Mouse (Mus musculus): ENCODE results near the gene Slc9a9. TPM values are rescaled to one million over a fixed set of nuclear protein-coding genes. Genes with fewer than 3 reads are reported as not detected.

The Slc9a9 gene
- polyA plus RNA-seq, 1 experiment from 2014 or later = 5.3 TPM

DNA sequence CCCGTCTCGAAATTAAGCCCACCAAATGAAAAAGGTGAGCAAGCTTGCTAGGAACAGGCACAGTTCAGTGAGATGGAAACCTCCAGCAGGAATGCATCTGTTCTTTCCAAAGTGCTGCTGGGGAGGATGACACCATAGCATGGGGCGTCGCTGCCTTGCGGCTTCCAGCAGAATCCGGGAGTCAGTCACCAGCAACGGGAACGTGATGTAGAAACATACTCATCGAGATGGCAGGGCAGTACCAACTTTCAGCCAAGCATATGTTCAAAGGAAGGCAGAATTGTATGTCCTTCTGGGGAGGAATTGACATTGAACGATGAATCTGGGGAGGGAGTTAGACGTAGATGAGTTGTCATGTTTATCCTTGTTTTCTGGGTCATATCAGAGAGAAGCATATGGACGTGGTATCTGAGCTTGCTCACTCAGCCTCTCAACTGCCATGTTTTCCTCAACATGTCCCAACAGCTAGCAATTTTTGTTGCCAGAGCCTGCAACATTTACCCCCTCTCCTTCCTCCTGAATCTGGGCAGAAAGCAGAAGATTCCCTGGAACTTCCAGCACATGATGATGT, 350.5 kb downstream of the Slc9a9 start:
- Histone ChIP-seq H3K9ac (replicated peaks) (no peak overlapping the region), H3K4me1 (no peaks in the 10 kb centered on the region), H3K9me3 (no peaks in the 10 kb centered on the region), H3K36me3 (no peaks in the 10 kb centered on the region), H3K27ac (replicated peaks) (no peak overlapping the region), H3K4me3 (no peak overlapping the region), H3K4me2 (replicated peaks) (no peak overlapping the region), H3K27me3 (no peaks in the 10 kb centered on the region)
- 97% methylated on average over 12 of the region's 12 CpGs for WGBS
- no peak for ATAC-seq (ENCODE audit: low FRiP score, low read depth)

DNA sequence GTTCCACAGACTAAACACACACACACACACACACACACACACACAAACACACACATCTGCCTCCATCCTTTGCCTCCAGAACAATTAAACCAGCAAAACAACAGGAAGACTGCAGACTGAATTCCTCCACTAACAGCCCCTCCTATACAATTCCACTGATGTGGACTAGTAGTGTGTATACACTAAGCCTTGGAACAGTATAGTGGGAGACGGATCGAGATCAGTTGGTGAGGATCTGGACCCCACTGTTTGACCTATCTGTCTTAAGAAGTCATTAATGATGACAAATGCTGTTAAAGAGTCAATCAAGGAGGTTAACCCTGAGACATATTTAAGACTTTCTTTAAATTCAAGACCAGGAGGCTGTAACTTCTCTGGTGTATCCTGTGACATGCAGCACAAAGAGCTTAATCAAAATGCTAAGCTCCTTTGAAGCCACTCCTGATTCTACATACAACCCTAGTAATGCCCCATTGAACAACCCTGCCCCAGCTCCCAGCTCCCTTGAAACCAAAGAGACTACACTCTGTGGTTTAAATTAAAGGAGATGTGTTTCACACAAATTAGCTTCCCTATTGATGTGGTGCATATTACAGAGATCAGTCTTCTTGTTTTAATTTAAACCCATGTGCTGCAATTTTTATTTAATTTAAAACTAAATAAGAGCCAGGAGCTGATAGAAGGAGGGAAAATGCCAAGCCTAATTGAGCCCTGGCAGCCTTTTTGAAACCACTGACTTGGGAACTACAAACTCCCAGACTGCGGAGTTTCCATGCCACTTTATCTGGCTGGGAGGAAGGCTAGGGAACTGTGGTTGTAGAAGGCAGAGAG, 364.6 kb downstream of the Slc9a9 start:
- Histone ChIP-seq H3K27me3 (no peaks in the 10 kb centered on the region), H3K4me2 (replicated peaks) (no peak overlapping the region), H3K4me1 (no peaks in the 10 kb centered on the region), H3K4me3 (no peak overlapping the region), H3K36me3 (no peaks in the 10 kb centered on the region), H3K27ac (replicated peaks) (no peak overlapping the region), H3K9me3 (no peaks in the 10 kb centered on the region), H3K9ac (replicated peaks) (no peak overlapping the region)
- whole genome bisulfite sequencing = 40% methylated on average over 3 of the region's 3 CpGs
- 0 out of 2 replicates have a peak, but pooled peaks have one; percentile 38 for ATAC-seq (ENCODE audit: low FRiP score, low read depth)

DNA sequence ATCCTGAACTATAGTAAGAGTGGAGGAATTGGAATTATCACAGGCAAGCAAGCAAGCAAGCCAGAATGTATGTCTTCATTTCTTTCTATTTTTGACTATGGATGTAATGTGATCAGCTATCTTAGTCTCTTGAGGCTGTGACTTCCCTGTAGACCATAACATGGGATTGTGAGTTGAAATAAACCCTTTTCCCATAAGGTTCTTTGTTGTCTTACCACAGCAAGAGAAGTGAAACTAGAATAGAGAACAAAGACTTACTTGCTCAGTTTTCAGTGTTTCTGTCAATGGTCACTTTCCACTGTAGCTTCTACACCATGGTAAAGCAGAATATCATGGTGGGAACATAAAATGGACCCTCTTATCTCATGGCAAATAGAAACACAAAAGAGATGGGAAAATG, 366.5 kb downstream of the Slc9a9 start:
- no peak for ATAC-seq (ENCODE audit: low FRiP score, low read depth)
- H3K36me3 ChIP-seq = no peaks in the 10 kb centered on the region
- no peaks in the 10 kb centered on the region for H3K27me3 ChIP-seq
- no peak overlapping the region for H3K9ac ChIP-seq (replicated peaks)
- no peak overlapping the region for H3K4me2 ChIP-seq (replicated peaks)
- no peaks in the 10 kb centered on the region for H3K4me1 ChIP-seq
- H3K9me3 ChIP-seq = no peaks in the 10 kb centered on the region
- no peak overlapping the region for H3K4me3 ChIP-seq
- H3K27ac ChIP-seq (replicated peaks) = no peak overlapping the region

DNA sequence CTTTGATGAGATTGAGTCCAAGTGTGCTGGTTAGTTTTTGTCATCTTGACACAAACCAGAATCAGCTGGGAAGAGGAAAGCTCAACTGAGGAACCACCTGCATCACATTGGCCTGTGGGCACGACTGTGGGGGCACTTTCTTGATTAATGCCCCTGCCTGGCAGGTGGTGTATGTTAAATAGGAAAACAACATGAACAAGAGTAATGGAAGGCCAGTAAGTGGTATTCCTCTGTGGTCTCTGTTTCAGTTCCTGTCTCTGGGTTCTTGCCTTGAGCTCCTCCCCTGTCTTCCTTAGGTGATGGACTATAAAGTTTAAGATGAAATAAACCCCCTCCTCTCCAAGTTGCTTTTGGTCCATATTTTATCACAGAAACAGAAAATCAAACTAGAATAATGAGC, 372.7 kb downstream of the Slc9a9 start:
- H3K9me3 ChIP-seq = no peaks in the 10 kb centered on the region
- H3K4me3 ChIP-seq = no peak overlapping the region
- no peak overlapping the region for H3K27ac ChIP-seq (replicated peaks)
- no peaks in the 10 kb centered on the region for H3K4me1 ChIP-seq
- H3K27me3 ChIP-seq = no peaks in the 10 kb centered on the region
- H3K36me3 ChIP-seq = no peaks in the 10 kb centered on the region
- ATAC-seq (ENCODE audit: low FRiP score, low read depth) = no peak
- no peak overlapping the region for H3K4me2 ChIP-seq (replicated peaks)
- WGBS = 68% methylated on average over 1 of the region's 1 CpGs
- no peak overlapping the region for H3K9ac ChIP-seq (replicated peaks)

DNA sequence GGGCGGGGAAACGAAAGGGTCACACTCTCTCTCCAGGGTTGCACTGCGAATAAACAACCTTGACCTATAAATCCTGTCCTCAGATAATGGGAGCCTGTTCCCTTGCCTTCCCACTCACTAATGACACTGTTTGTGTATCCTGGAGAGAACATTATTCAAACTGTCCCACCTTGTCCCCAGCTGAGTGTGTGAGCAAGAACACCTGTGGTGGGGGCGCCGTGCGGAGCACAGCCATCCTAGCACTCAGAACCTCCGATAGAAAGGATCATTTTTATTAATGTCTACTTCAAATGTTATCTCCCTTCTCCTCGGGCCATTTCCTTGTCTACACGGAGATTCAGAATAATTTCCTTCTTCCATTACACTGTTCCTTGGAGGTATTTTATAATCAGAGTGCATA, 382.5 kb downstream of the Slc9a9 start:
- Histone ChIP-seq H3K27ac (replicated peaks) (no peak overlapping the region), H3K9ac (replicated peaks) (no peak overlapping the region), H3K9me3 (no peaks in the 10 kb centered on the region), H3K27me3 (no peaks in the 10 kb centered on the region), H3K4me2 (replicated peaks) (no peak overlapping the region), H3K4me3 (no peak overlapping the region), H3K4me1 (no peaks in the 10 kb centered on the region), H3K36me3 (no peaks in the 10 kb centered on the region)
- no peak for ATAC-seq (ENCODE audit: low FRiP score, low read depth)
- 88% methylated on average over 9 of the region's 9 CpGs for WGBS

DNA sequence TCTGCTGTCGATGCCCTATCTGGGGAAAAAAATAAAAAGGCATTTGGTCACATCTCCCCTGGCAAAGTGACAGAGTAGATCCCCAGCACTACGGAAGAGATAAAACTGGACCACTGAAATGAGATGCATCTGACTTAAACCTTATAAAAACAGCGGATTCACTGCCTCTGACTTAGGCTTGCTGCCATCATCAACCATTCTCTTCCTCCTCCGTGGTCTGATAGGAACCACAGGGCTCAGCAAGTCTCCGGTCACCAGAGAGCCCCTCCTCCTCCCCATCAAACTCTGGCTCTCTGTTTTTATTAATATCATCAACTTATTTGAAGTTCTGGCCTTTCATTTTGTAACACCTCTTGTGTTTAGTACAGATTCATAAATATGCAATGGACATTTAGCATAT, 383.5 kb downstream of the Slc9a9 start:
- H3K27ac ChIP-seq (replicated peaks) = no peak overlapping the region
- H3K27me3 ChIP-seq = no peaks in the 10 kb centered on the region
- no peak overlapping the region for H3K9ac ChIP-seq (replicated peaks)
- H3K9me3 ChIP-seq = no peaks in the 10 kb centered on the region
- no peaks in the 10 kb centered on the region for H3K4me1 ChIP-seq
- H3K4me2 ChIP-seq (replicated peaks) = no peak overlapping the region
- H3K4me3 ChIP-seq = no peak overlapping the region
- WGBS = 76% methylated on average over 5 of the region's 5 CpGs
- no peak for ATAC-seq (ENCODE audit: low FRiP score, low read depth)
- no peaks in the 10 kb centered on the region for H3K36me3 ChIP-seq

DNA sequence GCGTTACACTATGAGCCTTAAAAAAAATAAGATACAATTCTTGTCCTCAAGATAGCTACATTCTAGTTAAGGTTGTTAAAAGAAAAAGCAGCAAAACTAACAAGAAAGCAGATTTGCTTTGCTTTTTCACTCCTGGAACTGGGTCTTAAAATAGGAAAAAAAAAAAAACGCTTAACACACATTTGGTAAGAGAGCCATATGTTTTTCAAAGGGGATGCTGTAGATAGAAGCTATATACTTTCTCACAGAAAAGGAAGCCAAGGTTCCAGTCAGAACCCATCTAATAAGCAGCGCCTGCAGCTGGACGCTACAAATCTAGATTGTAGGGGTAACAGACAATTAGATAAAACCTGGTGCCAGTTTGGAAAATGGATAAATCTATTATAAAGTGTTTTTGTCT, 386.1 kb downstream of the Slc9a9 start:
- 89% methylated on average over 4 of the region's 4 CpGs for WGBS
- H3K27ac ChIP-seq (replicated peaks) = no peak overlapping the region

DNA sequence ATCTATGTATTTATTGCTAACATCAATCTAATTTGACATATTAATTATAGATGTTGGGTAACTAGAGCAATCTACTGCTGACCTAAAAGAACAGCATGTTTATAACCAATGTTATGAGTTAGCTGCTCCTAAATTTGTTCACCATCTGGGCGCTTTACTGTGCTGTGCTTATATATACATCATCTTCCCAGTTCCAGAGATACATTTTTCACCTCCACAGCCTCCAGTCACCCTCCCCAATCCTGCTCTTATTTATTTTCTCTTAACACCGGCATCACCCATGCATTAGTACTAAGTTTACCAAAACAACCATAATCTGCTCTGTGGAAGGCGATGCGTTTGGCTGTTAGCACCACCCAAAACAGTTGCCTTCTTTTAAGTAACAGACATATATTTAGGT, 391.0 kb downstream of the Slc9a9 start:
- H3K9ac ChIP-seq (replicated peaks) = no peak overlapping the region
- no peaks in the 10 kb centered on the region for H3K4me1 ChIP-seq
- H3K36me3 ChIP-seq = no peaks in the 10 kb centered on the region
- H3K4me2 ChIP-seq (replicated peaks) = no peak overlapping the region
- 94% methylated on average over 4 of the region's 4 CpGs for whole genome bisulfite sequencing
- no peak for ATAC-seq (ENCODE audit: low FRiP score, low read depth)
- no peak overlapping the region for H3K27ac ChIP-seq (replicated peaks)
- H3K9me3 ChIP-seq = no peaks in the 10 kb centered on the region
- no peaks in the 10 kb centered on the region for H3K27me3 ChIP-seq
- no peak overlapping the region for H3K4me3 ChIP-seq

More for the DNA sequence above, 386.1 kb downstream of the Slc9a9 start:
- H3K36me3 ChIP-seq = no peaks in the 10 kb centered on the region
- H3K4me2 ChIP-seq (replicated peaks) = no peak overlapping the region
- H3K4me3 ChIP-seq = no peak overlapping the region
- H3K9me3 ChIP-seq = no peaks in the 10 kb centered on the region
- no peaks in the 10 kb centered on the region for H3K4me1 ChIP-seq
- no peak for ATAC-seq (ENCODE audit: low FRiP score, low read depth)
- H3K27me3 ChIP-seq = no peaks in the 10 kb centered on the region
- no peak overlapping the region for H3K9ac ChIP-seq (replicated peaks)

DNA sequence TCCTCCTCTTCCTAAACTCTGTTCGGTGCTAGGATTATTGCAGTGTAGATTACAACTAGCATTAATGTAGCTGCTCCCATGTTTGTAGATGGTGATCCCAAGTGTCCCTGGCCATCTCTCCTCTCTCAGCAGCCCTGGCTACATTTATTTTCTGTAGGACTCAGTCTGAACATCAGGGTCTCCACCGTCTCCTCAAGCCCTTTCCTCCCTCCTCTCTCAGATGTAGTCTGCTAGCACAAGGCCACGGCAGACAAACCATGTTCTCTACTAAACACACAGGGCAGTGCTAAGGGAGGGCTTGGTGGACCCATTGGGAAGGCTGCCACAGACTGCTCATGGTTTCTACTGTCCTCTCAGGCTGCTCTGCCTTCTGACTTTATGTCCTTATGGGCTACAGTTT, 397.3 kb downstream of the Slc9a9 start:
- no peak overlapping the region for H3K4me3 ChIP-seq
- H3K9me3 ChIP-seq = 0 out of 2 replicates have a peak, but pooled peaks cover 4% of the 10 kb centered on the region
- no peak for ATAC-seq (ENCODE audit: low FRiP score, low read depth)
- 69% methylated on average over 2 of the region's 3 CpGs for WGBS
- no peak overlapping the region for H3K9ac ChIP-seq (replicated peaks)
- no peaks in the 10 kb centered on the region for H3K27me3 ChIP-seq
- H3K36me3 ChIP-seq = no peaks in the 10 kb centered on the region
- H3K27ac ChIP-seq (replicated peaks) = no peak overlapping the region
- 0 out of 2 replicates have a peak, but pooled peaks cover 2% of the 10 kb centered on the region for H3K4me1 ChIP-seq
- no peak overlapping the region for H3K4me2 ChIP-seq (replicated peaks)

DNA sequence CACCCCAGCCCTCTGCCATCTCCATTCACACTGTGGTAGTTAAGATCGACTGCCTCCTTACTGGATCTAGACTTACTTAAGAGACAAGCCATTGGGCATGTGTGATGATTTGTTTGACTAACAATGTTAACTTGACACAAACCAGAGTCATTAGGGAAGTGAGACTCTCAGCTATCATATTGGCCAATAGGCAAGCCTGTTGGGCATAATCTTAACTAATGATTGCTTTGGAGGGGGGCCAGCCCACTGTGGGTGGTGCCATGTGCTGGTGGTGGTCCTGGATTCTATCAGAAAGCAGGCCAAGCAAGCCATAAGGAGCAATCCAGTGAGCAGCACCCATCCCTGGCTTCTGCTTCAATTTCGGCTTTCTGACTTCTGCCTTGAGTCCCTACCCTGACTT, 398.8 kb downstream of the Slc9a9 start:
- peaks cover 8% of the 10 kb centered on the region; the same call in 1 of the 2 replicates for H3K27me3 ChIP-seq
- no peak overlapping the region for H3K4me3 ChIP-seq
- peaks cover 5% of the 10 kb centered on the region for H3K4me1 ChIP-seq
- no peak for ATAC-seq (ENCODE audit: low FRiP score, low read depth)
- H3K9me3 ChIP-seq = 0 out of 2 replicates have a peak, but pooled peaks cover 4% of the 10 kb centered on the region
- H3K27ac ChIP-seq (replicated peaks) = no peak overlapping the region
- H3K36me3 ChIP-seq = no peaks in the 10 kb centered on the region
- H3K9ac ChIP-seq (replicated peaks) = no peak overlapping the region
- H3K4me2 ChIP-seq (replicated peaks) = no peak overlapping the region
- 89% methylated on average over 2 of the region's 2 CpGs for WGBS

DNA sequence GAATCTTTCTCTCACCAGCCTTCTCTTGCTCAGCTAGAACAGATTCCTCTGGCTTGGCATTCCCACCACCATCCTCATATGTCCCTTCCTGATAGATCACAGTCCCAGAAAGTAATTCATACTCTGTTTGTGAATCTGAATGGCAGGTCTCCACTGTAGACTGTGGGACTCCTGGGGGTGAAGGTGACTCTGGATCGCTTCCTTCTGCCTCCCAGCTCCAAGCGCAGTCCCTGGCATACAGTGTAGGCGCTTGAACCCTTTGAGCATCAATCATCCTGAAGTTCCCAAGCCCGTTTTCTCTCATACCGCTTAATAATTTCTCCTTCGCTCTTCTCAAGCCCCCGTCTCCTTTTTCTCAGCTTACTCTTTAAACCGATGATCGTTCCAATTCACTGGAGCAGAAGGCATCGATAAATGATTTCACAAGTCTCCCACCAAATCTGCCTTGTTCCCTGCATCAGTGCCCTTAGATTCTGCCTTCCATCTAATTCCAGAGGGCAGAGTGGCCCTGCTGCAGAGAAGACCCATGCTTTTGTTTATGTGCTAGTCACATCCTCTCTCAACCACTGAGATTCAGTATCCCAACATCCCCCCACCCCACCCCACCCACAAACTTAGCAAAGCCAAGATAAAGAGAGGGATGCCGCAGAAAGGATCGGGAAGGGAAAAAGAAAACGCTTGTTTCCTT, 401.3 kb downstream of the Slc9a9 start:
- ATAC-seq (ENCODE audit: low FRiP score, low read depth) = no peak

DNA sequence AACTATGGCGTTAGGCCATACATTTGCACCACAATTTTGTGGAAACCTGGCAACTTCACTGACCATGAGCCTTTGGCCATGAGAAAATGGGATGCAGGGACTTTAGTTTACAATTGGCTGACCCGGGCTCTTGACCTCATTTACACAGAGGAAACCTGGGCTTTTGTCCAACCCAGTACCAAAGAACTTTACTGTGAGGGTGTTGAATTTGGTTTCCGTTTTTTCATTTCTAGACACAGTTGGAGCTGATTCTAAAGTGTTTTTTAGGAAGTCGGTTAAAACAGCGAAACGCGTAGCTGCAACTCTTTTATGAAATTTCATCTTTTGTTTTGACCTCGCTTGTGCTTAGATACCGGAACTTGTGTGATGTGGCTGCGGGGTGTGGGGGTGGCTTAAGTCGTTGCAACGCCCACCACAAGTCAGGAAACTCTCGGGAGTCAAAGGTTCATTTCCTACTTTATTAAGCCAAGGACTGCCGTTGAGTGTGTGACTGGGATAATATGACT, 402.8 kb downstream of the Slc9a9 start:
- Histone ChIP-seq H3K4me2 (replicated peaks) (no peak overlapping the region), H3K36me3 (no peaks in the 10 kb centered on the region), H3K27ac (replicated peaks) (no peak overlapping the region), H3K9me3 (0 out of 2 replicates have a peak, but pooled peaks cover 4% of the 10 kb centered on the region), H3K27me3 (peaks cover 23% of the 10 kb centered on the region; the same call in 1 of the 2 replicates), H3K4me1 (peaks cover 9% of the 10 kb centered on the region), H3K4me3 (no peak overlapping the region), H3K9ac (replicated peaks) (no peak overlapping the region)
- ATAC-seq (ENCODE audit: low FRiP score, low read depth) = no peak
- 73% methylated on average over 14 of the region's 14 CpGs for WGBS

More for the DNA sequence above, 401.3 kb downstream of the Slc9a9 start:
- Histone ChIP-seq H3K27me3 (peaks cover 15% of the 10 kb centered on the region; the same call in 1 of the 2 replicates), H3K4me1 (peaks cover 11% of the 10 kb centered on the region), H3K27ac (replicated peaks) (no peak overlapping the region), H3K4me3 (no peak overlapping the region), H3K4me2 (replicated peaks) (no peak overlapping the region), H3K9me3 (0 out of 2 replicates have a peak, but pooled peaks cover 4% of the 10 kb centered on the region), H3K9ac (replicated peaks) (no peak overlapping the region), H3K36me3 (no peaks in the 10 kb centered on the region)
- 68% methylated on average over 13 of the region's 13 CpGs for WGBS

Data from midbrain, embryonic 12.5 days (tissue).